8 mouse cellular contexts compared by ENCODE assay signal in the genomic region with DNA sequence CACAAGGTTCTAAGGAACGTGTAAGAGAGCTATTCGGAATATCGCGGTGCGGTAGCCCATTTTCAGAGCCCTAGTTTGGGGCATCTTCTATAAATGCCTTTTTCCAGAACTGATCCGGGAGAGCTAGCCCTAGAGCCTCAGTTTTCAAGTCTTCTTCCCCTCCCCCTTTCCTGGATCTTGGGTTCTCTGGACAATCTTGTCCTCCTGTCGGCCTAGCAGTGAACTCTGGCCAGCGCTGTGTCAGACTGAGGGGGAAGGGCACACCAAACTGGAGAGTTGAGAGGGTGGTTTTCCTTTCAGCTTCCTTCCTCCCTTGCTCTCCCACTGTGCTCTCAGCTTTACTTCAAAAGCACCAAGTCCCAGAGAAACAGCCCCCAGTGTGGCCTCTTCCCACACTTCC. TPM values are rescaled to one million over a fixed set of nuclear protein-coding genes. Genes with fewer than 3 reads are reported as not detected.
DNase-seq lines count a peak whose midpoint lies in the region; ATAC-seq and TF ChIP-seq lines count a peak whose summit lies in the region.

No protein-coding gene starts in this region.

- peaks cover 19% of the 10 kb centered on the region for H3K27me3 ChIP-seq in forebrain, embryonic 16.5 days (replicated peaks; ENCODE audit: control insufficient read depth, insufficient read depth, low read length)
- H3K27me3 ChIP-seq in liver, embryonic 14.5 days (ENCODE audit: control insufficient read depth, insufficient read depth, low read length) = peaks cover 5% of the 10 kb centered on the region
- H3K27me3 ChIP-seq in neural tube, embryonic 13.5 days = peaks cover 35% of the 10 kb centered on the region

- no peak for TF ChIP-seq CTCF in liver, embryonic 14.5 days (IDR thresholded peaks at IDR 0.05; ENCODE audit: low read depth)

- no peaks in the 10 kb centered on the region for H3K9me3 ChIP-seq in forebrain, embryonic 16.5 days (ENCODE audit: control insufficient read depth, low read length)
- H3K9me3 ChIP-seq in liver, embryonic 14.5 days (ENCODE audit: control insufficient read depth, low read length) = no peaks in the 10 kb centered on the region
- no peaks in the 10 kb centered on the region for H3K9me3 ChIP-seq in neural tube, embryonic 13.5 days

- ATAC-seq in forebrain, embryonic 16.5 days = 0 out of 2 replicates have a peak, but pooled peaks have one; percentile 10
- peak; percentile 39 for ATAC-seq in inflammation-experienced regulatory T-cells, adult 6 months
- ATAC-seq in liver, embryonic 14.5 days (ENCODE audit: insufficient read depth) = peak; percentile 49; the same call in 1 of the 2 replicates
- peak; percentile 32; the same call in 1 of the 2 replicates for ATAC-seq in neural tube, embryonic 13.5 days (ENCODE audit: low read depth)

- H3K4me1 ChIP-seq in forebrain, embryonic 16.5 days (replicated peaks; ENCODE audit: control insufficient read depth, insufficient read depth, low read length) = peaks cover 13% of the 10 kb centered on the region
- peaks cover 0 to 9% of the 10 kb centered on the region in 2 experiments; a peak in 2 of 4 replicates for H3K4me1 ChIP-seq in liver, embryonic 14.5 days (replicated peaks; ENCODE audit: control insufficient read depth in 2 of 2, insufficient read depth in 2 of 2, low read length in 1 of 2)
- H3K4me1 ChIP-seq in neural tube, embryonic 13.5 days (replicated peaks) = peaks cover 12% of the 10 kb centered on the region

- no peak for TF ChIP-seq EP300 in liver, embryonic 14.5 days (IDR thresholded peaks at IDR 0.05; ENCODE audit: low read depth)

- H3K27ac ChIP-seq in forebrain, embryonic 16.5 days (ENCODE audit: low read length) = no peak overlapping the region
- H3K27ac ChIP-seq in liver, embryonic 14.5 days = no peak overlapping the region
- H3K27ac ChIP-seq in neural tube, embryonic 13.5 days (replicated peaks) = peak overlapping the region; percentile 34; the same call in 1 of the 2 replicates

- peak overlapping the region; percentile 50 for H3K4me3 ChIP-seq in forebrain, embryonic 16.5 days (replicated peaks; ENCODE audit: low read length)
- peak overlapping the region; percentile 52 to 59 for H3K4me3 ChIP-seq in liver, embryonic 14.5 days (ENCODE audit: insufficient read depth in 1 of 2, low read depth in 2 of 2, low read length in 2 of 2)
- H3K4me3 ChIP-seq in neural tube, embryonic 13.5 days = peak overlapping the region; percentile 49

- no peaks in the 10 kb centered on the region for H3K36me3 ChIP-seq in forebrain, embryonic 16.5 days (ENCODE audit: control insufficient read depth, insufficient read depth)
- H3K36me3 ChIP-seq in liver, embryonic 14.5 days (replicated peaks; ENCODE audit: control insufficient read depth, insufficient read depth, low read depth) = no peaks in the 10 kb centered on the region
- no peaks in the 10 kb centered on the region for H3K36me3 ChIP-seq in neural tube, embryonic 13.5 days

- DNase-seq in urinary bladder, postnatal 14 days (ENCODE audit: low spot score) = peak; percentile 36
- DNase-seq in urinary bladder, adult 2 months (ENCODE audit: low spot score) = no peak
- DNase-seq in liver, embryonic 14.5 days (ENCODE audit: low read depth in 3 of 3, low spot score in 3 of 3) = no peak
- DNase-seq in spleen, adult 18-20 months = no peak
- no peak for DNase-seq in left cerebral cortex, adult 18-20 months (ENCODE audit: low spot score in 2 of 2)

- WGBS in forebrain, embryonic 16.5 days = 10% methylated on average over 8 of the region's 8 CpGs
- 3% methylated on average over 8 of the region's 8 CpGs for WGBS in liver, embryonic 14.5 days (ENCODE audit: insufficient replicate concordance)
- WGBS in neural tube, embryonic 13.5 days = 7% methylated on average over 8 of the region's 8 CpGs

- no peak overlapping the region for H3K9ac ChIP-seq in forebrain, embryonic 16.5 days (replicated peaks; ENCODE audit: low read depth, low read length)
- H3K9ac ChIP-seq in liver, embryonic 14.5 days (replicated peaks) = no peak overlapping the region
- peak overlapping the region; percentile 68 for H3K9ac ChIP-seq in neural tube, embryonic 13.5 days

- H3K4me2 ChIP-seq in forebrain, embryonic 16.5 days (ENCODE audit: low read length) = peak overlapping the region; percentile 82
- peak overlapping the region; percentile 50 for H3K4me2 ChIP-seq in liver, embryonic 14.5 days (ENCODE audit: low read depth)
- peak overlapping the region; percentile 88 for H3K4me2 ChIP-seq in neural tube, embryonic 13.5 days

RNA-seq across cellular contexts. Expression of a gene that starts 1.0 kb away (rescaled TPM):
- polyA plus RNA-seq in urinary bladder, adult 2 months (2012; rRNA removed) = 41.3 and 43.3 TPM in 2 replicates
- polyA plus RNA-seq in forebrain, embryonic 16.5 days (2015; fragmentation: Nextera tagmentation; extraction: Ambion mirVana) = 1.8 and 1.9 TPM in 2 replicates
- polyA plus RNA-seq in inflammation-experienced regulatory T-cells, adult 6 months (2017; shearing (Covaris generic)) = 1 to 10 TPM; 2.9 to 4.2 (median 4.1) TPM
- polyA plus RNA-seq in liver, embryonic 14.5 days (2012; rRNA removed) = 2.3 TPM in 2 replicates
- polyA plus RNA-seq in liver, embryonic 14.5 days (2014; fragmentation: Nextera tagmentation; extraction: Ambion mirVana) = 1.3 TPM in 2 replicates
- 2.6 and 3.3 TPM in 2 replicates for polyA plus RNA-seq in neural tube, embryonic 13.5 days (2015; fragmentation: Nextera tagmentation; extraction: Ambion mirVana)
- total RNA-seq in left cerebral cortex, adult 18-20 months (2021) = 1 to 10 TPM; 2.6 to 3.1 TPM

RNA-seq across cellular contexts. Expression of a gene that starts 35.0 kb away (rescaled TPM):
- not detected in 2 replicates for polyA plus RNA-seq in urinary bladder, adult 2 months (2012; rRNA removed)
- polyA plus RNA-seq in forebrain, embryonic 16.5 days (2015; fragmentation: Nextera tagmentation; extraction: Ambion mirVana) = not detected in 2 replicates
- polyA plus RNA-seq in inflammation-experienced regulatory T-cells, adult 6 months (2017; shearing (Covaris generic)) = not detected
- polyA plus RNA-seq in liver, embryonic 14.5 days (2012; rRNA removed) = not detected in 2 replicates
- polyA plus RNA-seq in liver, embryonic 14.5 days (2014; fragmentation: Nextera tagmentation; extraction: Ambion mirVana) = not detected in 2 replicates
- not detected in 2 replicates for polyA plus RNA-seq in neural tube, embryonic 13.5 days (2015; fragmentation: Nextera tagmentation; extraction: Ambion mirVana)
- not detected for total RNA-seq in left cerebral cortex, adult 18-20 months (2021)

RNA-seq across cellular contexts. Expression of a gene that starts 43.0 kb away (rescaled TPM):
- 0.12 and 0.18 TPM in 2 replicates for polyA plus RNA-seq in urinary bladder, adult 2 months (2012; rRNA removed)
- not detected in 2 replicates for polyA plus RNA-seq in forebrain, embryonic 16.5 days (2015; fragmentation: Nextera tagmentation; extraction: Ambion mirVana)
- polyA plus RNA-seq in inflammation-experienced regulatory T-cells, adult 6 months (2017; shearing (Covaris generic)) = not detected
- polyA plus RNA-seq in liver, embryonic 14.5 days (2012; rRNA removed) = 0.03 TPM in 1 of 2 replicates, not detected in the other
- polyA plus RNA-seq in liver, embryonic 14.5 days (2014; fragmentation: Nextera tagmentation; extraction: Ambion mirVana) = not detected in 2 replicates
- polyA plus RNA-seq in neural tube, embryonic 13.5 days (2015; fragmentation: Nextera tagmentation; extraction: Ambion mirVana) = not detected in 2 replicates
- total RNA-seq in left cerebral cortex, adult 18-20 months (2021) = not detected

RNA-seq across cellular contexts. Expression of a gene that starts 53.5 kb away (rescaled TPM):
- not detected in 2 replicates for polyA plus RNA-seq in urinary bladder, adult 2 months (2012; rRNA removed)
- polyA plus RNA-seq in forebrain, embryonic 16.5 days (2015; fragmentation: Nextera tagmentation; extraction: Ambion mirVana) = not detected in 2 replicates
- polyA plus RNA-seq in inflammation-experienced regulatory T-cells, adult 6 months (2017; shearing (Covaris generic)) = not detected
- not detected in 2 replicates for polyA plus RNA-seq in liver, embryonic 14.5 days (2012; rRNA removed)
- polyA plus RNA-seq in liver, embryonic 14.5 days (2014; fragmentation: Nextera tagmentation; extraction: Ambion mirVana) = not detected in 2 replicates
- polyA plus RNA-seq in neural tube, embryonic 13.5 days (2015; fragmentation: Nextera tagmentation; extraction: Ambion mirVana) = not detected in 2 replicates
- total RNA-seq in left cerebral cortex, adult 18-20 months (2021) = not detected
